Mouse (Mus musculus) liver, adult (tissue): ENCODE data around the gene Armc3.

Source experiments
- GATA4 ChIP-seq: IDR thresholded peaks from 2 replicates; pipeline ENCODE4 v1.6.1; 2014; ENCODE audit warnings: mild to moderate bottlenecking, low read length; ENCODE audit not compliant: insufficient replicate concordance

Armc3 gene

DNA sequence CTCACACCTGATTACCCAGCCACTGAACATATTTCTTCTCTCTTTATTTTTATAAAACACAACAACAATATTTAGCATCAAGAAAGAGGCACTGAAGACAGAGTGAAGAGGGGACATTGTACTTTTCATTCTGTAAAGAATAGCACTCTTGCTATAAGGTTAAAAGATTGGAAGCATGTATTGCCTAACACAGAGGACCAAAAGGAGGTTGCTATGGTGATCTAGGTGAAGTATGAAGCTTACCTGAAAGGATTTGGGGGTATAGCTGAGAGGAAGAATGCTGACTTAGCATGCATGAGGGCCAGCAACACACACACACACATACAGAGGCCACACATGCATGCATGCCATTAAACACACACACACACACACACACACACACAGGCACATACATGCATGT is 58.2 kb downstream of the Armc3 start:
- no peak for TF ChIP-seq GATA4

DNA sequence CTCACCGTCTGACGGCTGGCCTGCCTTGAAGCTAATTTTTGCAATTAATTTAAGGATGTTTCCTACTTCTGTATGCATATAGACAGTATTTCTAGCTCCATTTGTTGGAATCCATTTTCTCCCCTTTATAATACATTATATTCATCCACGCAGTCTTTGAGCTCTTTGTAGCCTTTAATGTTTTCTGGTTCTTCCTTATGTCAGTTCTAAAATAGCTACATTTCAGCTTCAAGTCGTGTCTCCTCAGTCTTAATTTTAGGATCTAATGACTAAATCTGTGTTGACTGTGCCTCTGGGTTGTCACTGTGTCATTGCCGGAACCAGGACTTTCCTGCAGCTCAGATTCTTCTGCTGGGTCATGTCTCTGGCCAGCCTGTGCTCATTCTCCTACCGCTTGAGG is 61.3 kb downstream of the Armc3 start:
- TF ChIP-seq GATA4: no peak

DNA sequence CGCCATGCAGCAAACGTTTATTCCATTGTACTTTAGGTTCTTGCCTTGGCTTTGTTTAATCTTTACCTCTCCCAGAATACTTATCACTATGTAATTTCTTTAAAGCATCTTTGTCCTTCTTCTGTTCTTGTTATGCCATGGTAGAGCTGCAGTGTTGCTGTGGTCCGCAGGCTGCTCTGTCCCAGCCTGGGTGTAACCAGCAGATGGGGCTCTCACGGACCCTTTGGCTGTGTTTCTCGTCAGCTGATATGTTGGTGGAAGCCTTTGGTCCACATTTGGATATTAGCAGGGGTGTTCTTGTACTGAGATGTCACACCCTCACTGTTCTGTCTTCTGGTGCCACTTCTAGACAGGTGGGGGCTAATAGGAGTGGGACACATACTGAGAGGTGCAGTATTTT is 64.3 kb downstream of the Armc3 start:
- TF ChIP-seq GATA4: no peak

DNA sequence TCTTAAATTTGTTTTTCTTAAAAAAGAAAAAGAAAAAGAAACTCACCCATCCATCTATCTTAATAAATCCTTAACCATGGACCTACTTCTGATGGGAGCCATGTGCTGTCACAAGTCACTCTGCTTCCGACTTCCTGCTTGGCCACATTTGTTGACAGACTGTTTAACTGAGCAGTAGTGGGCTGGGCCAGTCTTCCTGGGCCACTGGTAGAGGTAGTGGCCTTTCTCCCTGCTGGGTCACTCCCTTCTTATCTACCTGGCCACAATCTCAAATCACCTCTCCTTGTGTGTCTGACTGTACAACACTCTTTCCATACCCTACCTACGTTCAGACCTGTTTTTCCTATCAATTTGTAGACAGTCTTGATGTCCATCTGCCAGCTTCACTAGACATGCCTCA is 66.7 kb downstream of the Armc3 start:
- no peak for TF ChIP-seq GATA4

DNA sequence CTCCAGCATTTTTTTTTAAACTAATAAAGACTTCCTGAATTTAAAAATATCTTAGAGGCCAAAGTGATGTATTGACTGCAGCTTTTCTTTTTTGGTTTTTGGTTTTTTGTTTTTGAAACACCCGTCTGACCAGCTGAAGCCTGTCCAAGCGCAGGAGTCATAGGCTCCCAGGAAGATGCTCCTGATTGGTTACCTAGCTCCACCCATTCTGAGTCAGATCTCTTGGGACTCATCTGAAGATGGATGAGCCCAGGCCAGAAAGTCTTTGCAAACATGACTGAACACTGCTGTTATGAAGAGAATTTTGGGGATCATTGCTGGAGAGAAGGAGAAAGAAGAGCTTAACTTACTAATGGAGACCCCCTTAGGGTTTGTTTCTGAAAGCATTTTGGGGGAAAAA is 68.3 kb downstream of the Armc3 start:
- TF ChIP-seq GATA4: no peak

DNA sequence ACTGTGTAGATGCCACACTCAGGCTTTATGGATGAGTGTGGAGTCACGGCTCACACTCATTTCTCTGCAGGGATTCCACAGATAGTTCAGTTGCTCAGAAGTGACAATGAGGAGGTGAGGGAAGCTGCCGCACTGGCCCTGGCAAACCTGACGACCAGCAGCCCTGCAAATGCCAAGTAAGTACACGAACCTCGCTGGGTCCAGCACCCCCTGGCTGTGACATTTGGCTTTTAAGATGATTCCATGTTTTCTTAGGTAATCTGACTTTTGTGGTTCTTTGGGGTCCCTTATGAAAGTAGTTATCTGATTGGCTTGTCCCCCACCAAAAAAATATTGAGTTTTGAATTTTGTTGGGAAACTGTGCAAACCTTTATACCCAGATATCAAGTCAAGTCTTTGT is 70.9 kb downstream of the Armc3 start:
- TF ChIP-seq GATA4: no peak

DNA sequence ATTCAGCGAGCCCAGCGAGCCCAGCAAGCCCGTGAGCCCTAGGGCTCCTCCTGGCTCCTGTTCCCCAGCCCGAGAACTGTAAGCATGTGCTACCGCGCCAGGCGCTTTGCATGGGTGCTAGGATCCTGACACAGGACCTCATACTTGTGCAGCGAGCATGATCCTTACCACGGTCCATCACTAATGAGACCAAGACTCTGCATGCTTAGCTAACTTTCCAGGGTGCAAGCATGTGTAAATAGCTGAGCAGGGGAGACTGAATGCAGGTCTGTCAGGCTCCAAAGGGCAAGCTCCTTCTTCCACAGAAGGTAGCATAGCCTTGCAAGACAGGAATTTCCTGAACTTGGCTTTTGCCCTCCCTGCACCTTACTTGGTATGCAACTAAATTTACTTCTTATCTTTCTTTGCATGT is 71.6 kb downstream of the Armc3 start:
- no peak for TF ChIP-seq GATA4

DNA sequence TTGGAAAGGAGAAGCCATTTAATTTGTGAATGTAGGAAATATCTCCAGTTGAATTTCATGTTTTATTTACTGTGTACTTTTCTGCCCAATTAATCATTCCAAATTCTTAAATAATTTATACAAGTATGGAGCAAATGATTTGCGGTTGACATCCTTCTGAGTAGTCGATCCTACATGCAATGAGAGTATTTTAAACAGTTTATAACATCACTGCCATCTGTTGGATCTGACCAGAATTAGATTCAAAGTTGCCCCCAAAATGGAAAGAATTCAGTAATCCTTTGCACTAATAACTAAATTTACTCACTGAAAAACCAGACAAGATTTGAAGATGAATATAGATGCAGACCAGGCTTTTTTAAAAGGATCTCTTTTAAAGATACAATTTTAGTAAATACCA is 75.5 kb downstream of the Armc3 start:
- no peak for TF ChIP-seq GATA4

DNA sequence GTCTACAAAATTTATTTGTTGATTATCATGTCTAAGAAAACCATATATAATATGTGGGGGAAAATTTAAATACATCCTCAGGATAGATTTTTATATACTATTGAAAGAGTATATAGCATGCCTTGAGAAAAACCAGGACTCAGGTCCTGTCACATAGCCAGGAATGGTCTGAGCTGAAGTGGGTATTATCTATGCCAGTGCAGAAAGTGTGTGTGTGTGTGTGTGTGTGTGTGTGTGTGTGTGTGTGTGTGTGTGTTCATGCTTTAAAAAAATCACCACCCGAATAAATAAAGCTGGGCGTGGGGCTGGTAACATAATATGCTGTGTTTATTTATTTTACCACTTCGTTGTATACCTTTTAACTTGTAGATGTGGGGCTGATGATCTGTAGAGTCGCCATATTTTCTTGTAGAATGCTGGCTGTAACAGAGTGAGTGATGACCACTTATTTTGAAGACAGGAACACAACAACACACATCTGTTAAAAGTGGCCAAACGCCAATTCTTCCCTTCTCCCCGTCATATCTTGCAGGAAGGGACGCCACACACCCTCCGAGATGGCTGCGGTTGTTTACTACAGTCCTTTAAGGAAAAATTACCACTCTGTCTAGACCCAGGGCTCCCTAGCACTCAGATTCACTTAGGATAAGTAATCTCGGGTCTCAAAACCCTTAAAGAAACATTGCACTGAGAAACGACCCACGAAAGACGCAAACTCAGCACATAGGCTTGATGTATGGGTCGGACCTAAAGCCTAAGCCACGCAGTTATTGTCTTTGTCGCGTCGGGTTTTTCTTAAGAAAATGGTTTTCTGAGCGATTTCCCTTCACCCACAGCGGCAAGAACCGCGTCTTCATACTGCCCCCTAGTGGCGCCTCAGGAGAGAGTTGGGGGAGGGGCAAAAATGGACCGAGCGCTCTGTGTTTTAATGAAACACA is 76.8 kb downstream of the Armc3 start:
- TF ChIP-seq GATA4: no peak

DNA sequence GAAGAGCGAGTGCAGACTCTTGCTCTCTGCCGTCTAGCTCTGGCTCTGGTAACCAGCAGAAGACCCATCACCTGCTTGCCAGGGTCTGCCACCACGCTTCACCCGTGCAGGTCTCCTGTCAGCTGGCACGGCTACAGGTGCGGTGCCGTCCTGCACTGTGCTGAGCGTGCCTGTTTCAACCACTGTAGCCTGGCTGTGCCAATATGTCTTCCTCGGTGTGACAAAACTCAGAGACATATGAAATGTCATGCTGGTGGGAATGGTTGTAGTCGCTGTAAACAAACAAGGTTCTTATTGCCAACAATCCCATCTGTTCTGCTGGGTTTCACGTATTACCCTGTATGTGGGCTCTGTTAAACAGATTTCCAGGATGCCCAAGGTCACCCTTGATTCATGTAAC is 81.2 kb downstream of the Armc3 start:
- no peak for TF ChIP-seq GATA4

DNA sequence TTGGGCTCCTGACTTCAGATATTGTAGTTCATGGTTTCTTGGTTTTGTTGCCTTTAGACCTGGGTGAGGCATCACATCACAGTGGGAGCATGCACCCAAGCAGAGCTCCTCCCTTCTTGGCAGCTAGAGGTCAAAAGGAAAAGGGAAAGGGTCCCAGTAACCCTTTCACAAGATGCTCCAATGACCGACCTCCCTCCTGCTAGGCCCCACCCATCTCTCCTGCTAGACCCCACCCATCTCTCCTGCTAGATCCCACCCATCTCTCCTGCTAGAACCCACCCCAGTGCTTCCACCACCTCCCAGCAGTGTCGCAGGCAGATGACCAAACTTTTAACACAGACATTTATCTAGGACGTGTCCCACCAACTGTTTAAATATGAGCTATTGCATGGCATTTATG is 93.3 kb downstream of the Armc3 start:
- no peak for TF ChIP-seq GATA4

DNA sequence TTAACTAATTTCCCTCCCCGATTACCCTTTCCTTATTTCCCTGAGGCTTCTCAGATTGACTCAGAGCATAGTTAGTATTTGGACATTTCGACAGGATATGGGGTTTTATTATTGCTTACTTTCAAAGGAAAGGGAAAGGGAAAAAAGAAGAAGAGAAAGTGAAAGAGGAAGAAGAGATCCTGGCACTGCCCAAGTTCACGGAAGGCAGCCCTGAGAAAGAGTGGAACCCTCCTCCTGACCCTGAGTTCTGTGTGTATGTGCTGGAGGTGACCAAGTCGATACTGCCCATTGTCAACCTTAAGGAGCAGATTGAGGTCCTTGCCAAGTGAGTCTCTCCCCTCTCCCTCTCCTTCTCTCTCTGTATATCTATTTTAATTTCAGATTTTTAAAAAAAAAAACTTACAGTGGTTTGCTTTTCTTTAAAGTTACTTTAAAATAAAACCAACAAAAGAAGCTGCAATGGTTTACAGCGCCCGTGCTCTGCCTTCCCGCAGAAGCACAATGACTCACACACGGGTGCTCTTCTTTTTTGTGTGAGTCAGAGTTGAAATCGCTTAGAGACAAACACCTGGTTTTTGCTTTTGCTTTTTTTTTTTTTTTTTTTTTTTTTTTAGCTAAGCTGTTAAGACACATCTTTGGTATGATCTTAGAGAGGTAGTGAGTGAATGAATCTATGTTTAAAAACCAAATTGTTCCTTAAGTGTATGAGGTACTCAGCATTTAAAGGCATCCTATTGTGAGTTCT is 101.4 kb downstream of the Armc3 start:
- no peak for TF ChIP-seq GATA4

DNA sequence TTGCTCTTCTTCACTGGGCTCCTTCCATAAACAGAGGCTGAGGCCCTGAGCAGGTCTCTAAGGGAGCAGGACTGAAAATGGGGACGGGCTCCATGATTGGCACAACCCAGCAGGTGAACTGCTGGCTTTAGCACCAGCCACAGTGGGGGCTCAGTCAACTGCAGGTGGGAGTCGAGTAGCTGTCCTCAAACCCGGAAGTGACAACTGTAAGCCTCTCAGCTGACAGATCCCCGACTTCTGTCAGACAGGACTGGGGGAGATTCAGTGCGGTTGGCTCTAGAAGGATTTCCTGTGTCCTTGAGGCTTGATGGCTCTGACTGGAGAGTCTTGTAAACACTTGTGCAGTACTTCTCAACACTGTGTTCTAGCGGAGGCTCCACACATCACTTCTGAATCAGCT is 102.1 kb downstream of the Armc3 start:
- TF ChIP-seq GATA4: no peak

DNA sequence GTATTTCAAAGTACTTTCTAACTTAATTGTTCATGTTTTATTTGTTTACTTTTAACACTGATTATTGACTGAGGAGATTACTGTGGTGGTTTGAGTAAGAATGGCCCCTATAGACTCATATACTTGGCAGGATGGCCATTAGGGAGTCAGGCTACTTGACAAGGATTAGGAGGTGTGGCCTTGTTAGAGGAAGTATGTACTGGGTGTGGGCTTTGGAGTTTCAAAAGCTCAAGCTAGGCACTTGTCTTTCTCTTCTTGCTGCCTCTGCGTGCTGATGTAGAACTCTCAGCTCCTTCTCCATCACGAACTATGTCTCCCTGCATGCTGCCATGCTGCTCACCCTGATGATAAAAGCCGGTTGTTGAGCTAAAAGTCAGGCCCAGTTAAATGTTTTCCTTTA is 111.4 kb downstream of the Armc3 start:
- TF ChIP-seq GATA4: no peak

DNA sequence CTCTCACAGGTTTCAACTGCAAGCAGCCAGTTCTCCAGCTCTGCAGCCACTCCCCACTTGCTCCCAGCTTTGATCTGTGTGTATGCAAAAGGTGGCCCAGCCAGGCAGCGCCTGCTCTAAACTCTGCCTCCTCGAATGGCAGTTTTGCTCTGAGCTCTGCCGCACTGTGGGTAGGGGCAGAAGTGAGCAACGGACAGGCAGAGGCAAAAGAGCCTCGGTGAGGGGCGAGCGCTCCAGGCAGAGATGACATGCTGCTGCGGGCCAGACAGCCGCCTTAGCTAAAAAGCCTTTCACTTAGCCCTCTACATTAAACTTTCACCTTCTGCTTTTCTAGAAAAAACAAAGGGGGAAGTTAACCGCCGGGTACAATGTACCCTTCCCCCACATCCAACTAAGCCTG is 117.0 kb downstream of the Armc3 start:
- TF ChIP-seq GATA4: no peak

DNA sequence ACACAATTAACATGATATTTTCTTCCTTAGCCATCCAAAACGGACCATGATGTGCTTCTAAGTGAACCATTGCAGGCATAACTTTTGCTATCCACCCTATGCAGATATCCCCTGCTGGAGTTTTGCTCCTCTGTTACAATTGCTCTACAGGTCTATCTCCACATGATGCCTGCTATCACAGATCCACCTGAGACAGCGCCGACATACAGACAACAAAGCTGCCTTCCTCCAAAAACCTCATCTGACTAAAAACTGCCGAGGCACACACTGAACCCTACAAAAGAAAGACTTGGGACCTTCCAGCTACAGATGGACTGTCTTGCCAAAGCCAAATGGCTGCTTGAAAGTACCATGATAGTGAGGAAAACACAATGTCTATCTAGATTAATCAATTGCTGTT is 117.6 kb downstream of the Armc3 start:
- TF ChIP-seq GATA4: no peak

DNA sequence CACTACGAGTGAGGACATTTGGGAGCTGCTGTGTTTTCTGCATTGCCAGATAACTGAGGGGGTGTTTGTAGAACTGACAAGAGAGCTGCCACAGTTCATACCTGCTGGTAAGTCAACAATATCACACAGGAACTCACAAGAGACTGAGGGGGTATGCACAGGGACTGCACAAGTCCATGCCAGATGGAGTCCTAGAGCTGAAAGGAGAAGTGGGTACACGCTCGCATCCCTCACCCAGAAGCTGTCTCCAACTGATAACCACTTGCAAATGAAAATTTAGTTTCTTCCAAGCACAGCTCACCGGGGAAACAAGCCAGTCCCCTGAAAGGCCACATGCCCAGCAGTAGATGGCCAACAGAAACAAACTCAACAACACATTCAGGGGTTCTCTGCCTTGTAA is 119.4 kb downstream of the Armc3 start:
- TF ChIP-seq GATA4: no peak

DNA sequence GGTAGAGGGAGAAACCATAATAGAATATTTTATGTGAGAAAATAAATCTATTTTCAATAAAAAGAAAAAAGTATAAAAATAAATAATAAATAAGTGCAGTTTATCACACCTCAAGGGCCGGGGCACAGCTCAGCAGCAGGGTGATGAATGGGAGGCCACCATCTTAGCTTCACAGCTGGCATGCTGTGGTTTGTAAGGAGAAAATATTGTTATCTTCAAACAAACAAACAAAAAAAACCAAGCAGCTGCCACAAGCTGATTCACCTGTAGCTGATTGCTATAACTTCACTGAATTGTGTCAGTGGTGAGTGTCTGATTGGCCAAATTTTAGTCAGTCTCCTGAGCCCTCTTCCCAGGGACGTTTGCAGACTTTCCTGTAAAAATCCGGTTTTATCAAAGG is 120.2 kb downstream of the Armc3 start:
- no peak for TF ChIP-seq GATA4
